Mouse (Mus musculus) C2C12 (cell line): ENCODE results near the gene Ift140.

Source experiments
- CEBPB ChIP-seq: IDR thresholded peaks from one replicate; pipeline ENCODE4 v1.6.1; 2011; ENCODE audit warnings: low read depth, mild to moderate bottlenecking, control low read depth, moderate library complexity
- CTCF ChIP-seq: IDR thresholded peaks from one replicate; pipeline ENCODE4 v1.5.1; 2011; ENCODE audit not compliant: control insufficient read depth, insufficient read depth, insufficient read length
- FOSL1 ChIP-seq: IDR thresholded peaks from one replicate; pipeline ENCODE4 v1.8.0; 2011; ENCODE audit warnings: mild to moderate bottlenecking, low read length; ENCODE audit not compliant: poor library complexity, insufficient read depth, severe bottlenecking
- MAX ChIP-seq: IDR thresholded peaks from one replicate; pipeline ENCODE4 v1.6.1; 2011; ENCODE audit warnings: mild to moderate bottlenecking, control low read depth
- MYOD1 ChIP-seq: IDR thresholded peaks from one replicate; pipeline ENCODE4 v1.6.1; 2011; ENCODE audit warnings: low read depth; ENCODE audit not compliant: control insufficient read depth, insufficient read length
- MYOG ChIP-seq: IDR thresholded peaks from one replicate; pipeline ENCODE4 v1.6.1; 2011; ENCODE audit not compliant: control insufficient read depth, insufficient read length; ENCODE audit errors: extremely low read depth
- USF1 ChIP-seq: IDR thresholded peaks from one replicate; pipeline ENCODE4 v1.6.1; 2011; ENCODE audit warnings: low read depth, mild to moderate bottlenecking, control low read depth, moderate library complexity

DNA sequence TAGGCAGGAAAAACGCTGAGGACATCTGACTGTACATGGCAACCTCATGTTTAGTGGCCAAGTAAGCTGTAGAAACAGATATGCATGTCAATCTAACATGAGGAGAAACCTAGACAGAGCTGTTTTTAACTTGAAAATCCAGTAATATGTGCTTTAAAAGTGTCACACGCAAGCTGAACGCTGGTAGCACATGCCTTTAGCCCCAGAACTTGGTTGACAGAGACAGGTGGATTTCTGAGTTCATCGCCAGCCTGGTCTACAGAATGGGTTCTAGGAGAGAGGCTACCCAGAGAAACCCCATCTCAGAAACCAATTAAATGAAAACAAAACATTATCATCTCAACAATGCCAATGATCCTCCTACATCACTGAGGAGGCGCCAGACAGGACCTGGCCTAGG lies 95.3 kb downstream of the Ift140 start:
- TF ChIP-seq CTCF = no peak
- TF ChIP-seq MAX = no peak
- no peak for TF ChIP-seq MYOD1
- TF ChIP-seq USF1 = no peak
- no peak for TF ChIP-seq CEBPB
- no peak for TF ChIP-seq FOSL1
- no peak for TF ChIP-seq MYOG
